Mouse (Mus musculus): ENCODE results near the gene Maob.

The Maob gene

DNA sequence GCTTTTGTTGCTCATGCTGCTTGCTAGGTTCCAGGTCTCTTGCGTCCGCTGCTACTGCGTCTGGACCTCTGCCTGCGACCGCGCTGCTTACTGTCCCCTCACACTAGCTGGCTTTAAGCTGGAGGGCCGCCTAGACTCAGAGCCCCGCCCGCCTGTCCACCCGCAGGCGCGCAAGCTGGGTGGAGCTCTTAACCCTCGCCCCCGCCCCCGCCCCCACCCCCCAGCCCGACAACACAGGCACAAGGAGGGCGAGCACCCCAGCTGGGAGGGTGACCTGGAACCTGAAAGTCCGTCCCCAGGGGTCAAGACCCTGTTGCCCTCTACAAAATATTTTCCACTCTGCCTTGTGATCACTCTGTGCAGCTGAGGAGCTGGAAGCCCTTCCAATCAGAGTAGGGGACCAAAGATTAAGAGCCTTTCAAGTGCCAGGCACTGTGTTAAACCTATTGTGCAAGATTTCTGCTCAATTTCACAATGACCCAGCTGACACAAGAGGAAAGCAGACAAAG lies at the start of gene Maob:
Gene Maob, minus strand, starts transcription at position 106 of the 509 bp plus-strand sequence.
- in situ Hi-C loops (cut with MseI, MboI): no loop called here

DNA sequence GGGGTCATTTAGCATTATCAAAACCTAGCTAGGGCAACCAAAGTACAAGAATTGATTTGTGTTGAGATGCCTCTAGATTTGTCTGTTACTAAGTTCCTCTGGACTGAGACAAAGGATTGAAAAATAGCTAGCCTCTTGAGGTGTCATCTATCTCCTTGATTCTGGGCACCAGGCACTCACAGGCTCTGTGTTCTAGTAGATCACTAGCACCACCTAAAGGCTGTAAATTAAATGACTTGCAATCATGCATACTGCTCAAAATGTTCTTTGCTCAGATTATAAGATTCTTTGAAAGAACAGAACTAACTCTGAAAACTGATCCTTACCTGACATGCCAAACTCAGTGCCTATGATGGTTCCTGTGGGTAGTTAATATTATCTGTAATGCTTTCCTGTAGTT lies 43.1 kb upstream of the Maob start:
- in situ Hi-C loops (cut with MseI, MboI): loop anchor here in 1 of 2 experiments (25.0 kb wide), 1 partner anchor 398 kb away; no protein-coding TSS in a partner anchor

DNA sequence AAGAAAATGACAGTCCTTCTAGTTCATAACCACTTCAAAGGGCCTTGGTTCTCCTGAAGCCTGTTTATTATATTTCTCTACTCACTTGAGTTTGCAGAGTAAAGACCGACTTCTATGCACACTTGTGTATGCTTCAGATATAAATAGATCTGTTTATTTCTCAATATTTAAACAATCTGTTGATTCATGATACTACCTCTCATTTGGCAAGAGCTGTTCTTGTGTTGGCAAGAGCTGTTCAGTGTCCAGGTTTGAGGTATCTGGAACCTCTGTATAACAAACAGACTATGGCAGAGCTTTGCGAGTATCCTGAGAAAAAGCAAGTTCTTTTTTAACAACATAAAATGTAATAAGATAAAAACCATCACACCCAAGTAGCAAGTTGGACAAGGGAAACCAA lies 28.9 kb upstream of the Maob start:
- in situ Hi-C loops (cut with MseI, MboI): no loop called here

DNA sequence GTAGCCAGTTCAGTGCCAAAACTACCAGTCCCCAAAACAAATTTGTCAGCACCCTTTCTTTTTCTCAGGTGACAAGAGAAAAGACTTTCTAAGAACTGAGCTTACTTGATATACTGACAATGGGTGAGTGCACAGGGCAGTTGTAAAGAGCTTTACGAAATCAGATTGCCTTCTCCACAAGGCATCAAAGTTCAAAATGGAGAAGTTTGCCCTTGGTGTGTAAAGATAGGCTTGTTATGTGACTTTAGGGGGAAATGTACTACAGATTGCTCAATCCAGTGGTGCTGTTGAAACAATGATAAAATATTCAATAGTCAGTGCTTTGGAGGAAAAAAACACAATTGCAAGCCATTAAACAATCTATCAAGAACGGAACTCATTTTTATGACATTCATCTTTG lies 24.3 kb upstream of the Maob start:
- in situ Hi-C loops (cut with MseI, MboI): no loop called here

DNA sequence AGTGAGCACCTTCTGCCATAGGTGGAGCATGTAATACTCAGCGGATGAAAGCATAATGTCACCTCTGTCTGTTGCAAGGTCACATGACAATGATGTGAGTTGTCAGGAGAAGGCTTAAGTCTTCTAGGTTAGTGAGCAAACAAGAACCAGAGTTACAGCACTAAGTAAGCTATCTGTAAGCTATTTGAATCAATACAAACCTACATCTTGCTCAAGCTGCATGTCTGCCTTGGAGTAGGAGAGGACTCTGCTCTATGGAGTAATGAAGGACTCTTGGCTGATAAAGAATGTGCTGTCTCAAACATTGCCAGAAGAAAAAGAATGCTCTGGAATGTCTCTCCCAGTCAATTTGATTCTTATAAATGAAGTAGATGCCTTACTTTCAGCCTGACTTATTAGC lies 20.1 kb upstream of the Maob start:
- in situ Hi-C loops (cut with MseI, MboI): no loop called here

DNA sequence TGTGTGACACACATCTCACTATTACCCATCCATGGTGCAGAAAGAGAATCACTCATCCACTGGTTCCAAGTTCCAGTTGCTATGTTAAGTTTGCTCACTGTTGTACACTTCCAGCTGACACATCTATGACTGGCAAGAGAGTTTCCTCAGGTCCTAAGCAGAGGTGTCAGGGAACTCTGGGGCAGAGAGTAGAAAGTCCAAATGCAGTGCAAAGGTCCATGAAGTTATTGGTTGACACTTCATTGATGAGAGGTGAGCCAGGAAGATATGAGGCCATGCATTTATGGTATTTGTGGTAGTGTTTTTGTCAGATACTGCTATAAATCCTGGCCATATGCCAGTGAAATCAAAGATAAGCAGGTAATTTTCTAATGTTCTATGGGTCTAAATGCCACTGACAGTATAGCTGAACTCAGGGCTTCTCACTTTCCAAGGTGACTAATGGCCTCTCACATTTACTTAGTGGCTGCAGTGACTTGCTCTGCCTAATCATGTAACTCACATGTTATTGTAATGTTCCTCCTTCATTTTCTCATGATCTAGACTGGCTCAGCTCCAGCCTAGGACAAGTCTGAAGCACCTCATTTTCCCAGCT lies 19.4 kb upstream of the Maob start:
- in situ Hi-C loops (cut with MseI, MboI): no loop called here

DNA sequence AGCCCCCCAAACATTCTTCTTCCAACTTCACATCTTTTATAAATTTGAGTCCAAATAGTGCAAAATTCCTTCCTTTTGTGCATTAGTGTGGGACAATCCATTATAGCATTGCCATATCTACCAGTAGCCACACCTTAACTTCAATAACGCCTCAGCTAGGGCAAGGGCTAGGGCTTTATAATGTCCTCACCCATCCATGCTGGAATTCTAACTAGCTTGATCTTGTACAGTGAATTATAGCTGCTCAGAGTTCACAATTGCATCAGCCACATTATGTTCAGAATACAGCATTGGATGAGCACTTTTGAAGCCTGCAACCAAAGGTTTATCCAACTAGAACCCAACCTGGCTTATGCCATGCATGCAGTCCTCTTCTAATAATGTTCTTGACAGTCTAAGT lies 8.9 kb upstream of the Maob start:
- in situ Hi-C loops (cut with MseI, MboI): no loop called here

DNA sequence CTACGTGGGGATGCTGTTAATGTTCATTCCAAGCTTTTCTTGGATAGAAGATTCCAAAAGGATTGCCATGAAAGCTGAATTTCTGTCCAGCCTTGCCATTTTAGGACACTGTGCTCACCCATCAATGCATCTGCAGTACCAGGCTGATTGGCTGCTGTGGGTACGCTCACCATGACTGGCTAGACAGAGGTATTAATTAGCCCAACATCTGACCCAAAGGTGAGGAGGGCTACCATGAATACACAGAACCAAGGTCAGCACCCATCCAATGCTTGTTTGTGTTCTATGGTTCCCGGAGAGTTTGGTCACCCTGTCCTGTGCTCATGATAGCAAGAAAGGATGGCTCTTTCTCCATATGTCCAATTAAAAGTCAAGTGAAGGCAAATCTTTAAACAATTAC lies 1.2 kb downstream of the Maob start:
- in situ Hi-C loops (cut with MseI, MboI): no loop called here

DNA sequence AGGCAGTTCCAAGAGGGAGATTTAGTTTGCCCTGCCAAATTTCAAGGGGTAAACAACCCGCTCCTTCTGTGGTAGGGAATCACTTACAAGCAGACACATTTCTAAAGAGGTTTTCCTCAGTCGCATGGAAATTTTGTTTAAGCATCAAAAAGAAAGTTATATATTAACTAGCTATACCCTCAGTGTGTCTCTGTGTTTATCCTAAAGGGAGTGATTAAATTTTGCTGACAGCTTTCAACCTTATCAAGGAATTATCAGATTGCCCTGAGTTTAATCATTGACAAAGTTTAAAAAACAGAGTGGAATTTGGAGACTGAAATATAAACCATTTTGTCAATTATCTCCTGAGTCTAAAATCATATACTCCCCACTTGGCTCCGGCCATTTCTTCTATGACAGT lies 5.1 kb downstream of the Maob start:
- in situ Hi-C loops (cut with MseI, MboI): no loop called here

DNA sequence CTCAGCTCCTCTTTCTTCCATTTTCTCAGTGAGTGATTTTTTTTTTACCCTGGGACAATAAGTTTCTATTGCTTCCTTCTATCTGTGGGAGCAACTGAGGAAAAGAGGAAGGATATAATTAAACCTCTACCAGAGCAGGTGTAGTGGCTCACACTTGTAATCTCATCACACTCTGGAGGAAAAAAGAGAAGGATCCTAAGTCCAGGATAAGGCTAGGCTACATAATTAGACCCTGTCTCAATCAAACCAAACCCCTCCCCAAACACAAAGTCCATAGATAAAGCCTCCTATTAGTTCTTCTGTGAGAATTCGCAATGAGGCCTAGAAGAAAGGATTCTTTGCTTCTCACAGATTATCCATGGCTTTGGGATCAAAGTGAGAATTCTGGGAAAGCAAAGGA lies 49.7 kb downstream of the Maob start:
- in situ Hi-C loops (cut with MseI, MboI): no loop called here

DNA sequence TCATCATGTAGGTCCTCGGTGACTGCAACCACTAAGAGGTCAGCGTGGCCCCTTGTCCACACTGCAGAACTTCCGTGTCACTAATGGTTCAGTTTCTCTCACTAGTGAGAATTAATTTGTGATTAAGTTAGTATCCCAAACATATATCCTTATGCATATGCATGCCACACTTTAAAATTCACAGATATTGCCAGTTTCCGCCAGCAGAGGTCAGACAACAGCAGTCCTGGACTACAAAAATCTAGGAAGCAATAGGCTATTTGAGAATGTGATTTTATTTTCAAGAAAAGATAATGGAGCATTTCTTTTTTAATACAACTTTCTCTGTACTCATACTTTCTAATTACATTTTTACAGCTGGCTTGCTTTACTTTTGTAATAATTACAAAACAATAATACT lies 51.0 kb downstream of the Maob start:
- in situ Hi-C loops (cut with MseI, MboI): no loop called here

DNA sequence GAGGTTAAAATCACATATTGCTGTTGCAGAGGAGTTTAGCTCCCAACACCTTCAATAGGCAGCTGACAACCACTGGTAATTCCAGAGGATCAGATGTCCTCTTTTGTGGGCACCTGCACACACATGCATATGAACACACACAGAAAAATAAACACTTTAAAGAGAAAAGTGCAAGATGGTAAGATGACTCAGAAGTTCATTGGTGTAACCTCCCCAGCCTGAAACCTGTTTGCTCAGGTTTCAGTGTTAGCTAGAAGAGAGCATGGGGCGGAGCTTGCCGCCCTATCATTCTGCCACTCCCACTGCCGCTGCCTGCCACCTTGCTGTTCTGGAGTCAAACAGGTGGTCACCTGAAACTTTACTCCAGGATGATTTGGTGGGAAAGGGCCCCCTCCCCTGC lies 55.7 kb downstream of the Maob start:
- in situ Hi-C loops (cut with MseI, MboI): no loop called here

DNA sequence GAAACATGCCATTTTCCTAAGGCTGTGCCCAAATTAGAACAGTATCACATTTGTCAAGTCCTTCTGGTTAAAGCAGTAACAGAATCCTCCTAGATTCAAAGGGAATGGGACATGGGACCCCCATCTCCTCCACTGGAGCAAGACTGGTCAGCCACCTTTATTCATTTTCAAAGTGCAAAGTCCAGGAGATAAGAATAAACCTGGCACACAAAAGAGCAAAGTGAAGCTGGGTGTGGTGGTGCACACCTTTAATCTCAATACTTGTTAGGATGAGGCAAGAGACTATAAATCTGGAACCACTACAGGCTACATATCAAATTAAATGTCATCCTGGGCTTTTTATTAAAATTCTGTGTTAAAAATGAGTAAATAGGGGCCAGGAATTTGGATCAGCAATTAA lies 62.4 kb downstream of the Maob start:
- in situ Hi-C loops (cut with MseI, MboI): no loop called here

DNA sequence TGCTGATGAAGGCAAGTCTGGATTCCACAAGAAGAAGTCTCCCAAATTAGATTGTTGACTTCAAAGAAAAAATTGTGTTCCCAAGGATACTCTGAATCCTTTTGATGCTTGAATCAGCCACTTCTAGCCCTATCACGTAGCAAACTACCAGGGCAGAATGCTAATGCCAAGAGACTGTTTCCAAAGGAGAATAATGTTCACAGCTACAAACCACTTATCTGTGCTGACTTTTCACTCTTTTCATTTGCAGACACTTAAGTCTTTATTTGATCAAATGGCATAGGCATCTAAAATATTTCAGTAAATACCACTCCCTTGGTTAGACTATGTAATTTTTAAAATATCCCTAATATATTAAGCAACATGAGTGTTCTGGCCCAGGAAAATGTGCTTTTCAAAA lies 68.2 kb downstream of the Maob start:
- in situ Hi-C loops (cut with MseI, MboI): no loop called here

DNA sequence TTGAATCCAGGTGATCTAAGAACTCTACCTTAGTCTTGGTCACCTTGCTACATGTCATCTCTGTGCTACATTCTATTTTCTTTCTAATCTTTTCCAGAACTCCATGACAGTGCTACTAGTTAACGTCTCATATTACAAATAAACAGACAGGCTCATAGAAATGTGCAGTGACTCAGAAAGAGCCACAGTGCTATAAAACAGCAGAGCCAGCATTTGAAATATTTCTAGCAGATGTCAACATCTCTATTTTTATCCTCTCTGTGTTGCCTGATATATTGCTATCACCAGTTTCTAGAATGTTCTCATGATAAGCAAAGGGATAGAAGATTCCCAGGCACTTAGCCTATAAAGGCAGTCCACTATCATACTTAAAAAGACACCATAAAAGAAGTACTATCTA lies 103.1 kb downstream of the Maob start:
- in situ Hi-C loops (cut with MseI, MboI): no loop called here

DNA sequence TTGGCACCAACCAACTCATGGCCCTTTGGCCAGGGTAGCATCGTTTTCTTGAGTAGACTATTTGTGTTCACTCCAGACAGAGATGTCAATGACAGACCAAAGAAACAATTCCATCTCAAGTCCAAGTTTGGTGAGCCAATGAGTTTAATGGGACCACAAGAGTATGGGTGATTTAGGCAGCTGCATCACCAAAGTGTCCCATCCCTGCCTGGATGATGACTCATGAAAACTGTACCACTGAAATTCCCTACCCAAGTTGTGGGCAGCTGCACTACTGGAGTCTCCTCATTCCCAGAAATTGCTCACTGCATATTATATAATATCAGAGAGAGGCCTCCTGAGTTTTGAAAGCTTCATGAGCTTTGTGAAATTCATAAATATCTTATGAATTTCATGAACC lies 111.1 kb downstream of the Maob start:
- in situ Hi-C loops (cut with MseI, MboI): no loop called here
